Mouse (Mus musculus): Measurements from ENCODE around the gene Abhd16a.

- TF ChIP-seq MAX (IDR thresholded peaks at IDR 0.05; ENCODE audit: low read depth) (no peak), POLR2A (IDR thresholded peaks at IDR 0.05; ENCODE audit: insufficient read length, low read depth) (no peak), USF1 (IDR thresholded peaks at IDR 0.05; ENCODE audit: low read depth) (no peak), MYOG (IDR thresholded peaks at IDR 0.05; ENCODE audit: control insufficient read depth in 1 of 3, insufficient read depth in 1 of 3, insufficient read length in 2 of 3, low read depth in 2 of 3) (no peak), TCF12 (IDR thresholded peaks at IDR 0.05; ENCODE audit: insufficient read depth, poor library complexity, severe bottlenecking) (no peak), TCF3 (IDR thresholded peaks at IDR 0.05; ENCODE audit: insufficient read length, low read depth) (no peak), POLR2AphosphoS2 (IDR thresholded peaks at IDR 0.05; ENCODE audit: insufficient read length, low read depth) (no peak)
These were observed 40.1 kb upstream of the Abhd16a start for GRCm38 (mm10) chr17:35048932-35049440.
